Mouse (Mus musculus): ENCODE data around the gene Pdk3. TPM values are rescaled to one million over a fixed set of nuclear protein-coding genes. Genes with fewer than 3 reads are reported as not detected.

Gene Pdk3
- polyA plus RNA-seq, 1 experiment from 2014 or later, result 60.8 TPM

GRCm38 (mm10) chrX:93808040-93808439, 24.0 kb downstream of the Pdk3 start:
- ATAC-seq (replicated peaks; ENCODE audit: low FRiP score) (no peak), DNase-seq (ENCODE audit: low spot score) (no peak)
- Histone ChIP-seq H3K9ac (ENCODE audit: low read depth, low read length) (no peak overlapping the region), H3K27ac (ENCODE audit: low read depth, low read length) (no peak overlapping the region), H3K4me2 (no peak overlapping the region), H3K9me3 (ENCODE audit: control insufficient read depth, low read length) (no peaks in the 10 kb centered on the region), H3K27me3 (replicated peaks; ENCODE audit: control insufficient read depth, insufficient read depth, low read length) (0 out of 2 replicates have a peak, but pooled peaks cover 2% of the 10 kb centered on the region), H3K4me3 (ENCODE audit: low read depth, low read length) (no peak overlapping the region), H3K36me3 (ENCODE audit: control insufficient read depth, insufficient read depth, low read length) (no peaks in the 10 kb centered on the region), H3K4me1 (replicated peaks; ENCODE audit: control insufficient read depth, insufficient read depth, low read length) (no peaks in the 10 kb centered on the region)
- 93% methylated on average over 1 of the region's 1 CpGs for WGBS

GRCm38 (mm10) chrX:93793168-93793567, 38.8 kb downstream of the Pdk3 start:
- no peaks in the 10 kb centered on the region for H3K27me3 ChIP-seq (replicated peaks; ENCODE audit: control insufficient read depth, insufficient read depth, low read length)
- 0 out of 2 replicates have a peak, but pooled peaks cover 5% of the 10 kb centered on the region for H3K4me1 ChIP-seq (replicated peaks; ENCODE audit: control insufficient read depth, insufficient read depth, low read length)
- H3K36me3 ChIP-seq (ENCODE audit: control insufficient read depth, insufficient read depth, low read length), result no peaks in the 10 kb centered on the region
- H3K4me3 ChIP-seq (ENCODE audit: low read depth, low read length), result no peak overlapping the region
- ATAC-seq (replicated peaks; ENCODE audit: low FRiP score), result no peak
- no peaks in the 10 kb centered on the region for H3K9me3 ChIP-seq (ENCODE audit: control insufficient read depth, low read length)
- DNase-seq (ENCODE audit: low spot score), result no peak
- no peak overlapping the region for H3K27ac ChIP-seq (ENCODE audit: low read depth, low read length)
- no peak overlapping the region for H3K9ac ChIP-seq (ENCODE audit: low read depth, low read length)
- no peak overlapping the region for H3K4me2 ChIP-seq

GRCm38 (mm10) chrX:93789562-93789961, 42.4 kb downstream of the Pdk3 start:
- Histone ChIP-seq H3K36me3 (ENCODE audit: control insufficient read depth, insufficient read depth, low read length) (no peaks in the 10 kb centered on the region), H3K9ac (ENCODE audit: low read depth, low read length) (no peak overlapping the region), H3K4me2 (no peak overlapping the region), H3K4me3 (ENCODE audit: low read depth, low read length) (no peak overlapping the region), H3K4me1 (replicated peaks; ENCODE audit: control insufficient read depth, insufficient read depth, low read length) (0 out of 2 replicates have a peak, but pooled peaks cover 5% of the 10 kb centered on the region), H3K9me3 (ENCODE audit: control insufficient read depth, low read length) (no peaks in the 10 kb centered on the region), H3K27ac (ENCODE audit: low read depth, low read length) (no peak overlapping the region), H3K27me3 (replicated peaks; ENCODE audit: control insufficient read depth, insufficient read depth, low read length) (no peaks in the 10 kb centered on the region)
- 60% methylated on average over 1 of the region's 1 CpGs for WGBS
- ATAC-seq (replicated peaks; ENCODE audit: low FRiP score), result no peak
- no peak for DNase-seq (ENCODE audit: low spot score)

DNA sequence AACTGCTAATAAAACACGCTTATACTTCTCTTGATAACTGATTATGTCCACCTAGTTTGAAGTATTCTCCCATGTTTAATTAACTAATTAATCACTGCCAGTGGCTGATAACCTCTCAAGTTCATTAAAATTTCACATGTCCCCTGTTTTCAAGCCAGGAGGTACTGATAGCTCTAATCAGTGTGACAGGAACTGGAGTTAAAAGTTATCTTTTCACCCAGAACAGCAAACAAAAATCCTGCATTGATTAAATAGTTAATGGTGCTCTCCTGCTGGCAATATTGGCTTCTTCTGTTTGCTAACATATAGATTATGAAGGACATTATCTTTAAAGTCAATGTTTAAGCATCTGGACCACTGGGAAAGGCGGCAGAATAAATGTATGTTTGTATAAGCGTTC, 71.2 kb downstream of the Pdk3 start:
- no peak overlapping the region for H3K27ac ChIP-seq (ENCODE audit: low read depth, low read length)
- no peaks in the 10 kb centered on the region for H3K9me3 ChIP-seq (ENCODE audit: control insufficient read depth, low read length)
- DNase-seq (ENCODE audit: low spot score) (no peak), ATAC-seq (replicated peaks; ENCODE audit: low FRiP score) (no peak)
- H3K4me2 ChIP-seq, result no peak overlapping the region
- H3K27me3 ChIP-seq (replicated peaks; ENCODE audit: control insufficient read depth, insufficient read depth, low read length), result peaks cover 2% of the 10 kb centered on the region; the same call in 1 of the 2 replicates
- H3K4me1 ChIP-seq (replicated peaks; ENCODE audit: control insufficient read depth, insufficient read depth, low read length), result no peaks in the 10 kb centered on the region
- no peak overlapping the region for H3K4me3 ChIP-seq (ENCODE audit: low read depth, low read length)
- WGBS, result 77% methylated on average over 3 of the region's 3 CpGs
- no peak overlapping the region for H3K9ac ChIP-seq (ENCODE audit: low read depth, low read length)
- H3K36me3 ChIP-seq (ENCODE audit: control insufficient read depth, insufficient read depth, low read length), result no peaks in the 10 kb centered on the region

GRCm38 (mm10) chrX:93756867-93757455, 75.0 kb downstream of the Pdk3 start:
- H3K27ac ChIP-seq (ENCODE audit: low read depth, low read length), result no peak overlapping the region
- peaks cover 2% of the 10 kb centered on the region; the same call in 1 of the 2 replicates for H3K27me3 ChIP-seq (replicated peaks; ENCODE audit: control insufficient read depth, insufficient read depth, low read length)
- H3K9ac ChIP-seq (ENCODE audit: low read depth, low read length), result no peak overlapping the region
- H3K4me1 ChIP-seq (replicated peaks; ENCODE audit: control insufficient read depth, insufficient read depth, low read length), result no peaks in the 10 kb centered on the region
- H3K9me3 ChIP-seq (ENCODE audit: control insufficient read depth, low read length), result no peaks in the 10 kb centered on the region
- DNase-seq (ENCODE audit: low spot score) (no peak), ATAC-seq (replicated peaks; ENCODE audit: low FRiP score) (no peak)
- 73% methylated on average over 7 of the region's 7 CpGs for WGBS
- no peak overlapping the region for H3K4me3 ChIP-seq (ENCODE audit: low read depth, low read length)
- H3K4me2 ChIP-seq, result no peak overlapping the region
- no peaks in the 10 kb centered on the region for H3K36me3 ChIP-seq (ENCODE audit: control insufficient read depth, insufficient read depth, low read length)

- no peak overlapping the region for H3K4me2 ChIP-seq
- no peak overlapping the region for H3K27ac ChIP-seq (ENCODE audit: low read depth, low read length)
- WGBS, result 73% methylated on average over 11 of the region's 11 CpGs
- no peaks in the 10 kb centered on the region for H3K4me1 ChIP-seq (replicated peaks; ENCODE audit: control insufficient read depth, insufficient read depth, low read length)
- ATAC-seq (replicated peaks; ENCODE audit: low FRiP score) (no peak), DNase-seq (ENCODE audit: low spot score) (no peak)
- H3K9ac ChIP-seq (ENCODE audit: low read depth, low read length), result no peak overlapping the region
- no peaks in the 10 kb centered on the region for H3K27me3 ChIP-seq (replicated peaks; ENCODE audit: control insufficient read depth, insufficient read depth, low read length)
- H3K4me3 ChIP-seq (ENCODE audit: low read depth, low read length), result no peak overlapping the region
- H3K9me3 ChIP-seq (ENCODE audit: control insufficient read depth, low read length), result no peaks in the 10 kb centered on the region
- no peaks in the 10 kb centered on the region for H3K36me3 ChIP-seq (ENCODE audit: control insufficient read depth, insufficient read depth, low read length)
Measured at GRCm38 (mm10) chrX:93755210-93755842, 76.7 kb downstream of the Pdk3 start.

GRCm38 (mm10) chrX:93750566-93750965, 81.4 kb downstream of the Pdk3 start:
- DNase-seq (ENCODE audit: low spot score), result no peak
- peak; percentile 95 for ATAC-seq (replicated peaks; ENCODE audit: low FRiP score)
- Histone ChIP-seq H3K4me2 (no peak overlapping the region), H3K27me3 (replicated peaks; ENCODE audit: control insufficient read depth, insufficient read depth, low read length) (no peaks in the 10 kb centered on the region), H3K4me1 (replicated peaks; ENCODE audit: control insufficient read depth, insufficient read depth, low read length) (peaks cover 3% of the 10 kb centered on the region; the same call in 1 of the 2 replicates), H3K4me3 (ENCODE audit: low read depth, low read length) (no peak overlapping the region), H3K27ac (ENCODE audit: low read depth, low read length) (no peak overlapping the region; the same call in 1 of the 2 replicates), H3K9ac (ENCODE audit: low read depth, low read length) (no peak overlapping the region), H3K9me3 (ENCODE audit: control insufficient read depth, low read length) (no peaks in the 10 kb centered on the region), H3K36me3 (ENCODE audit: control insufficient read depth, insufficient read depth, low read length) (no peaks in the 10 kb centered on the region)
- WGBS, result 65% methylated on average over 6 of the region's 6 CpGs

DNA sequence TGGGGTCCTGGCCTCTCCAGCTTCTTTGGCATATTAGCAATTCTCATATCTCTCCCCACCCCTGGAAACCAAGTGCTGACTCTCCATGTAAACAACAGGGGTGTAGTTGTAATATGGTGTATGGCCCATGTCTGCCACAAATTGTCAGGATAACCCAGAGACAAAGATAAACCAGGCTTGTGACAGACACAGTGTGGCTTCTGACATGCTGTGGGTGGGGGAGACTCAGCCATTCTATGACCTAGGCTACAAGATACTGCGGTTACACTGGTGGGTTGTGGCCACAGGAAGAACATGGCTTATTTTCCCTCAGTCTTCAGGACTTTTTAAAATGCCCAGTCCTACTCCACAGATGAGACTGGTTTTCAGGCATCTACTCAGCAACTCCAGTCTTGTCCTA, 82.8 kb downstream of the Pdk3 start:
- Histone ChIP-seq H3K4me2 (no peak overlapping the region), H3K27ac (ENCODE audit: low read depth, low read length) (no peak overlapping the region), H3K27me3 (replicated peaks; ENCODE audit: control insufficient read depth, insufficient read depth, low read length) (no peaks in the 10 kb centered on the region), H3K9ac (ENCODE audit: low read depth, low read length) (no peak overlapping the region), H3K4me3 (ENCODE audit: low read depth, low read length) (no peak overlapping the region), H3K4me1 (replicated peaks; ENCODE audit: control insufficient read depth, insufficient read depth, low read length) (peaks cover 3% of the 10 kb centered on the region; the same call in 1 of the 2 replicates), H3K9me3 (ENCODE audit: control insufficient read depth, low read length) (no peaks in the 10 kb centered on the region), H3K36me3 (ENCODE audit: control insufficient read depth, insufficient read depth, low read length) (no peaks in the 10 kb centered on the region)
- DNase-seq (ENCODE audit: low spot score), result no peak
- WGBS, result 84% methylated on average over 1 of the region's 1 CpGs
- ATAC-seq (replicated peaks; ENCODE audit: low FRiP score), result peak; percentile 60
